Mouse (Mus musculus) adrenal gland, postnatal 0 days (tissue): Measurements from ENCODE around the gene Alkbh6. TPM values are rescaled to one million over a fixed set of nuclear protein-coding genes. Genes with fewer than 3 reads are reported as not detected.

Experiments
- polyA plus RNA-seq: library from polyadenylated mRNA; unstranded; fragments of >200 nt; fragmentation: Nextera tagmentation; extraction: Ambion mirVana; gene quantifications from 2 replicates; pipeline ENCODE4 v1.2.1, GENCODE M21; 2015

Alkbh6 gene
- polyA plus RNA-seq, result 67.9 and 101 TPM in 2 replicates

GRCm38 (mm10) chr7:30308076-30309005 is at the start of gene Alkbh6:
TSS of gene Alkbh6 (plus strand) at chr7:30308717.

DNA sequence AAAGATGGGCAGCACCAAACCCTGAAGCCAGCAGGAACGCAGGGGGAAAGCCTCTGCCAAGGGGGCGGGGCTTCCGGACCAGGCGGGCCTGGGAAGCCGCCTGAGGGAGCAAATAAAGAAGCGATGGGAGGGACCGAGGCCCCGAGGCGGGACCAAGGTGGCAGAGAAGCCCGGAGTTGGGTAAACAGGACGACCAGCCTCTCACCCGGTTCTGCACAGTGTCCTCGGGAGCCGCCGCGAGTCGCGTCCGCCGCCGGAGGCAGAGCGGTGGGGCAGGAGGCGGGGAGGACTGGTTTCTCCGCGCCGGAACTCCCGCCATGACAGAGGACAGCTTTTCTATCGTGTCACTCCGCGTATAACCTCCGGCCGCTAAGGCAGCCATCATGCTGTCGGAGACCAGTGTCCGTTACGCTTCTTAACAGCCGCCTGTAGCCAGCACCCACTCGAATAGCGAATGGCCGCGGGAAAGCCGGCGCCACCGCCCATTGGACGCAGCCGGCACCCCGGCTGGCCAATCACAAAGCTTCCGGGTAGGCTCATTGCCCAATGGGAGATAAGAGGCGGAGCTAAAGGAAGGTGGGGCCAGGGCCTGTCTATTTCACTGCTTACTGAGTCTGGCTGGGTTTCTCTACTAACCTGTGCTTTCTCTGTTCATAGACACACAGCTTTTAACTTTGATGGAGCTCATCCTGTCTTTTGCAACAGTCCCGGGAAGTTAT is 28.4 kb upstream of the Alkbh6 start, which contains the start of the genes Thap8 and Wdr62:
TSS of gene Thap8 (plus strand) at position 144 of the 719 bp plus-strand sequence.
TSS of gene Wdr62 (minus strand) at position 469 of the 719 bp plus-strand sequence.

GRCm38 (mm10) chr7:30291215-30292131 is 17.0 kb upstream of the Alkbh6 start, which contains the start of gene Clip3:
TSS of gene Clip3 (plus strand) at chr7:30291728.

DNA sequence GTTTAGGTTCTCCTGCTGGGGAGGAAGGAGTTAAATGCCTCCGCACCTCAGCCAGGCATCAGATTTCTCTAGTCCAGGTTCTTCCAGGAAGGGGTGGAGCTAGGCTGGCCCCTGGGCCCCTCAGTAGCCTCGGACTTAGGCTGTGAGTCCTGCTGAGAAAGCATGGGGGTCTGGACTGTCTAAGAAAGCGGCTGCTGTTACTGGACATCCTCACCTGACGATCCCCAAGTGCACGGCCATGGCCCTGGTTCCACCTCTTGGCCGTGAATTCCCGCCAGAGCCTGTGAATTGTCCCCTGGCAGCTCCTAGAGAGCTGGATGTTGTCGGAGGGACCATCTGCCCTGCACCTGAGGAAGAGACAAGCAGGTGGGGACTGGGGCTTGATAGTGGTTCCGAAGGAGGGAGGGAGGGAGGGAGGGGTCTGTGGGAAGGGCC is 6.2 kb downstream of the Alkbh6 start, which contains the start of gene Syne4:
TSS of gene Syne4 (plus strand) at position 87 of the 435 bp plus-strand sequence.

DNA sequence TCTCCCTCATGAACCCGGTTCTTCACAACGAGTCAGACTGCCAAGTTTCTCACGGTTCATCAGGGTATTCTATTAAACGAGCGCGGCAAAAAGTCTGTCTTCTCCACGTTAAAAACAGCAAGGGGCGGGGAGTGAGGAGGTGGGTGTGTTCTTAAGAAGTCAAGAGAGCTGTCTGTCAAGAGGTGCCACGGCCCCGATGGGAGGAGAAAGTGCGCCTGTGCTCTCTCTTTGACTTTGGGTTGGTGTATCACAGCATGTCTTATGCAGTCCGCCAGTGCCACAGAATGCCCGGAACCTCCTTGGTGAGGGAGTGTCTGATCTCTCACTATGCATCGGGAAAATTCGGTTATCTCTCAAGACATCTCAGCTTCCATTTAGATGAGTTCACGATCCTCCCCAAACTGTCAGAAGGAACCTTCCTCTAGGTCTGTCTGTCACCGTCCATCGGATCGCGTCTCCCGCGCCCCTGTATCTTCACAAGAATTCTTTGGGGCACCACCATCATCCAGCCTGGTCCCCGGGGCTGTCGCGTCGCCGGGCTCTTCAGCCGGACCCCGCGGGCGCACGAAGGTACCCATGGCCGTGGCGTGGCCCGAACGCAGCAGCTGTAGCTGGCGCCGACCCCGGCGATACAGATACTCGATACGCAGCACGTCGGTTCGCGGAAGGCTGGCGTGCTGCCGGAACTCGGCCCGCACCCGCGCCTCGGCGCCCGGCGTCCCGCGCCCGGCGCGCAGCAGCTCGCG is 13.2 kb downstream of the Alkbh6 start, which contains the start of gene E130208F15Rik:
TSS of gene E130208F15Rik (plus strand) at position 202 of the 746 bp plus-strand sequence.

GRCm38 (mm10) chr7:30323795-30324194 is 15.3 kb downstream of the Alkbh6 start, which contains the start of gene Sdhaf1:
TSS of gene Sdhaf1 (minus strand) at chr7:30323895.

DNA sequence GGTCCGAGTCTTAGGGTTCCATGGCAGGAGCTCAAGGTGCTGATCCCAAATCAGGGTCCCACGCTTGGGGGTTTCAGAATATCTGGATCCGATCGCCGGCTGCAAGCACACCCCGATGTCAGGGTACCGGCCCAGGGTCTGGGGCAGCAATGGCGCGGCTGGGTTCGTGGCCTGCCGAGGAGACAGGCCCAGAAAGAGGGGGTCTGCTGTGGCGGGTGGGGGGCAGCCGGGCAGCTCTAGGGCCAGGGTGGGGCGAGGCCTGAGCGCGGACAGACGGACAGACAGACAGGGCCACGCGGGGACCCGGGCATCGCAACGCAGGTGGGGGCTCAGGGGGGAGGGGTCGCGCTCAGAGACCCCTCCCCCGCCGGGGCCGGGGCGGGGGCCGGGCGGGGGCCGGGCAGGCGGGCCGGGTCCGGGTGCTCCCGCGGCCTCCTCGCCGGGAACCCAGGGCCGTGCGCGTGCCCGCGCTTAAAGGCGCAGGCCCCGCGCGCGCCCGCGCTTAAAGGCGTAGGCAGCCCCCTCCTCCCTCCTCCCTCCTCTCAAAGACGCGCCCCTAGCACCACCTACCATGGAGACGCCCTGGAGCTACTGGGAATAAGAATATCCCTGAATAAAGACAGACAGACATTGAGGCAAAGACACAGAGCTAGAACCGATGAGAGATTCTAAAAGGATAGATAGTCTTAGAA is 54.3 kb downstream of the Alkbh6 start, which contains the start of gene Lrfn3:
TSS of gene Lrfn3 (minus strand) at position 121 of the 692 bp plus-strand sequence.

Other genes starting within 250 kb of the Alkbh6 start
- gene Zfp82, start 235.8 kb upstream of the Alkbh6 start, polyA plus RNA-seq, result 1.8 and 2.3 TPM in 2 replicates
- 0.74 and 0.83 TPM in 2 replicates for gene Gm26920, start 218.3 kb upstream of the Alkbh6 start, polyA plus RNA-seq
- gene Zfp566, start 218.2 kb upstream of the Alkbh6 start, polyA plus RNA-seq, result 3.9 and 5.6 TPM in 2 replicates
- 47.3 and 47.5 TPM in 2 replicates for gene Zfp260, start 213.9 kb upstream of the Alkbh6 start, polyA plus RNA-seq
- gene Zfp382, start 186.8 kb upstream of the Alkbh6 start, polyA plus RNA-seq, result 3.9 and 5.4 TPM in 2 replicates
- 6.1 and 7.2 TPM in 2 replicates for gene Zfp146, start 139.0 kb upstream of the Alkbh6 start, polyA plus RNA-seq
- 44.3 and 48.0 TPM in 2 replicates for gene Cox7a1, start 124.6 kb upstream of the Alkbh6 start, polyA plus RNA-seq
- gene Capns1, start 109.9 kb upstream of the Alkbh6 start, polyA plus RNA-seq, result 132 and 167 TPM in 2 replicates
- gene Polr2i, start 76.8 kb upstream of the Alkbh6 start, polyA plus RNA-seq, result 136 and 153 TPM in 2 replicates
- gene Tbcb, start 76.4 kb upstream of the Alkbh6 start, polyA plus RNA-seq, result 167 and 170 TPM in 2 replicates
- gene Ovol3, start 73.0 kb upstream of the Alkbh6 start, polyA plus RNA-seq, result not detected in 2 replicates
- 0.43 and 0.65 TPM in 2 replicates for gene Thap8, start 28.6 kb upstream of the Alkbh6 start, polyA plus RNA-seq
- gene Wdr62, start 28.3 kb upstream of the Alkbh6 start, polyA plus RNA-seq, result 2.7 and 3.7 TPM in 2 replicates
- 23.7 and 60.5 TPM in 2 replicates for gene Clip3, start 17.0 kb upstream of the Alkbh6 start, polyA plus RNA-seq
- gene Syne4, start 6.1 kb downstream of the Alkbh6 start, polyA plus RNA-seq, result 10.1 and 17.2 TPM in 2 replicates
- gene E130208F15Rik, start 13.0 kb downstream of the Alkbh6 start, polyA plus RNA-seq, result 1.7 and 4.2 TPM in 2 replicates
- 19.9 and 24.4 TPM in 2 replicates for gene Sdhaf1, start 15.2 kb downstream of the Alkbh6 start, polyA plus RNA-seq
- 7.0 and 8.6 TPM in 2 replicates for gene Lrfn3, start 54.1 kb downstream of the Alkbh6 start, polyA plus RNA-seq
- 130 and 219 TPM in 2 replicates for gene Tyrobp, start 105.0 kb downstream of the Alkbh6 start, polyA plus RNA-seq
- gene Hcst, start 111.1 kb downstream of the Alkbh6 start, polyA plus RNA-seq, result 6.9 and 9.5 TPM in 2 replicates
- gene Nfkbid, start 113.0 kb downstream of the Alkbh6 start, polyA plus RNA-seq, result 0.88 and 1.7 TPM in 2 replicates
- gene Aplp1, start 136.8 kb downstream of the Alkbh6 start, polyA plus RNA-seq, result 66.4 and 132 TPM in 2 replicates
- not detected in 2 replicates for gene Kirrel2, start 149.0 kb downstream of the Alkbh6 start, polyA plus RNA-seq
- gene Nphs1, start 149.6 kb downstream of the Alkbh6 start, polyA plus RNA-seq, result 0.10 and 0.17 TPM in 2 replicates
- gene Prodh2, start 184.9 kb downstream of the Alkbh6 start, polyA plus RNA-seq, result 3.3 and 7.4 TPM in 2 replicates
- 5.8 and 11.5 TPM in 2 replicates for gene Arhgap33, start 226.3 kb downstream of the Alkbh6 start, polyA plus RNA-seq
- 21.9 and 51.7 TPM in 2 replicates for gene Hspb6, start 243.5 kb downstream of the Alkbh6 start, polyA plus RNA-seq
- gene Proser3, start 243.6 kb downstream of the Alkbh6 start, polyA plus RNA-seq, result 5.8 and 6.8 TPM in 2 replicates